Mouse (Mus musculus): ENCODE measurements around the gene Gm7168. TPM values are rescaled to one million over a fixed set of nuclear protein-coding genes. Genes with fewer than 3 reads are reported as not detected.
"Not testable (repeated sequence)": the region's sequence is repeated elsewhere in the genome, so short reads cannot be mapped to it uniquely, and the experiment has no call there.

Gene Gm7168
- polyA plus RNA-seq (2015; fragmentation: Nextera tagmentation; extraction: Ambion mirVana) = not detected in 2 replicates

DNA sequence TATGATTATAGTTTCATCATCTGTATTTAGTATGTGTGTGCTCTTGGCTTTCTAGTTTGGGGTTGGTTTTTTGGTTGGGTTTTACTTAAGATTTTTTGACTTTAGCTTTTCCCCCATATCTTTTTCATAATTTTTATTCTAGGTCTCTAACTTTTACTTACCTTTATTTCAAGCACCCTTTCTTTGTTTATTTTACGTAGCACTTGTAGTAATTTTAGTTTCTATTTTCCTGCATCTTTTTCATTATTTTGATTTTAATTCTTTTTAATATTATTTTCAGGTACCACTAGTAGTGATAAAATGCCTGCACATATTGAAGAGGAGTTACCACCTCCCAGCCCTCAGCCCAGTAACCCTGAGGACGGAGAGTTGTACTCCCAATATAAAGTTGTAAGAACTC lies at the start of gene Gm7168:
TSS of gene Gm7168 (plus strand) at position 301 of the 400 bp plus-strand sequence.
- H3K4me2 ChIP-seq (replicated peaks); H3K4me3 ChIP-seq; H3K9me3 ChIP-seq; H3K9ac ChIP-seq (replicated peaks); H3K27ac ChIP-seq (replicated peaks); ATAC-seq (replicated peaks); H3K4me1 ChIP-seq; H3K27me3 ChIP-seq; H3K36me3 ChIP-seq: not testable (repeated sequence)
- WGBS = 89% methylated on average over 1 of the region's 2 CpGs

DNA sequence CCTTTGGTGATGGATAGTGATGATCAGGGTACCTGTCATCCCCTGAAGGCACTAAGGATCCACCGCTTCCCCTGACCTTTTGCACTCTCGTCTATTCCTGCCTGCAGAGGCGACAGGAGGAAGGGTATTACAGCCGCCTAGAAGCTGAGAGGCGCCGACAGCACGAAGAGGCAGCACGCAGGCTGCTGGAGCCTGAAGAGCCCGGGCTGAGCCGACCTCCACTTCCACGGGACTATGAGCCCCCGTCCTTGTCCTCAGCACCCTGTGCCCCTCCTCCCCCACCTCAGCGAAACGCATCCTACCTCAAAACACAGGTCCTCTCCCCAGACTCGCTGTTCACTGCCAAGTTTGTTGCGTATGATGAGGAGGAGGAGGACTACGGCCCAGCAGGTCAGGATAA lies 49.3 kb upstream of the Gm7168 start:
- peaks cover 61% of the 10 kb centered on the region for H3K36me3 ChIP-seq
- H3K9me3 ChIP-seq = no peaks in the 10 kb centered on the region
- no peak overlapping the region for H3K27ac ChIP-seq (replicated peaks)
- H3K4me2 ChIP-seq (replicated peaks) = no peak overlapping the region
- no peak overlapping the region for H3K9ac ChIP-seq (replicated peaks)
- peak; percentile 58; the same call in 1 of the 2 replicates for ATAC-seq (replicated peaks)
- WGBS = 93% methylated on average over 17 of the region's 17 CpGs
- H3K4me1 ChIP-seq = no peaks in the 10 kb centered on the region
- H3K27me3 ChIP-seq = no peaks in the 10 kb centered on the region
- no peak overlapping the region for H3K4me3 ChIP-seq

DNA sequence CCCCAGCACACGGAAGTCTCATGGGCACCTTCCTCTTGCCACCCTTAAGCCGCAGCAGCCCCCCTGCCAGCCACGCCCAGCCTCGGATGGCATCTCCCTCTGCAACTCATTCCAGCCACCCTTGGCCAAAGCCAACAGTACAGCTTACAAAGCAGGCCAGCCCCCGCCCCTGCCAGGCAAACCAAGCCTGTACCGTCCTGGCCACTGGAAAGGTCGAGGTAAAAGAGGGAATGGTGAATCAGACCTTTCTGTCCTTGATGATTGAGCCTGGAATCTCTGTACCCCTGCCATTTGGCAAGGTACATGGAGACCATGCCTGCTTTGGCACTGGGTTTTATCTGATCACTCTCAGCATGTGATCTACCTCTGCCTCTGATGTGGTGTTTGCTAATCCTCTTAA lies 48.9 kb upstream of the Gm7168 start:
- Histone ChIP-seq H3K4me2 (replicated peaks) (no peak overlapping the region), H3K36me3 (peaks cover 64% of the 10 kb centered on the region), H3K27ac (replicated peaks) (no peak overlapping the region), H3K9ac (replicated peaks) (no peak overlapping the region), H3K9me3 (no peaks in the 10 kb centered on the region), H3K27me3 (no peaks in the 10 kb centered on the region), H3K4me1 (no peaks in the 10 kb centered on the region), H3K4me3 (no peak overlapping the region)
- 89% methylated on average over 7 of the region's 7 CpGs for WGBS
- ATAC-seq (replicated peaks) = 0 out of 2 replicates have a peak, but pooled peaks have one; percentile 13

- WGBS = 93% methylated on average over 8 of the region's 8 CpGs
- H3K9ac ChIP-seq (replicated peaks) = no peak overlapping the region
- no peak for ATAC-seq (replicated peaks)
- no peaks in the 10 kb centered on the region for H3K27me3 ChIP-seq
- H3K9me3 ChIP-seq = no peaks in the 10 kb centered on the region
- H3K4me2 ChIP-seq (replicated peaks) = no peak overlapping the region
- no peak overlapping the region for H3K27ac ChIP-seq (replicated peaks)
- no peak overlapping the region for H3K4me3 ChIP-seq
- peaks cover 68% of the 10 kb centered on the region for H3K36me3 ChIP-seq
- no peaks in the 10 kb centered on the region for H3K4me1 ChIP-seq
These were observed 44.4 kb upstream of the Gm7168 start for GRCm38 (mm10) chr17:13903793-13904192.

GRCm38 (mm10) chr17:13907082-13907481 lies 41.1 kb upstream of the Gm7168 start:
- no peak for ATAC-seq (replicated peaks)
- no peaks in the 10 kb centered on the region for H3K27me3 ChIP-seq
- peaks cover 45% of the 10 kb centered on the region for H3K36me3 ChIP-seq
- H3K4me2 ChIP-seq (replicated peaks) = no peak overlapping the region
- no peaks in the 10 kb centered on the region for H3K9me3 ChIP-seq
- WGBS = 95% methylated on average over 5 of the region's 5 CpGs
- H3K4me3 ChIP-seq = no peak overlapping the region
- H3K4me1 ChIP-seq = no peaks in the 10 kb centered on the region
- H3K27ac ChIP-seq (replicated peaks) = no peak overlapping the region
- H3K9ac ChIP-seq (replicated peaks) = no peak overlapping the region

GRCm38 (mm10) chr17:13907681-13908080 lies 40.5 kb upstream of the Gm7168 start:
- no peak for ATAC-seq (replicated peaks)
- Histone ChIP-seq H3K9ac (replicated peaks) (no peak overlapping the region), H3K4me3 (no peak overlapping the region), H3K27me3 (no peaks in the 10 kb centered on the region), H3K4me2 (replicated peaks) (no peak overlapping the region), H3K36me3 (peaks cover 43% of the 10 kb centered on the region), H3K9me3 (no peaks in the 10 kb centered on the region), H3K4me1 (no peaks in the 10 kb centered on the region), H3K27ac (replicated peaks) (no peak overlapping the region)
- 96% methylated on average over 1 of the region's 1 CpGs for WGBS

DNA sequence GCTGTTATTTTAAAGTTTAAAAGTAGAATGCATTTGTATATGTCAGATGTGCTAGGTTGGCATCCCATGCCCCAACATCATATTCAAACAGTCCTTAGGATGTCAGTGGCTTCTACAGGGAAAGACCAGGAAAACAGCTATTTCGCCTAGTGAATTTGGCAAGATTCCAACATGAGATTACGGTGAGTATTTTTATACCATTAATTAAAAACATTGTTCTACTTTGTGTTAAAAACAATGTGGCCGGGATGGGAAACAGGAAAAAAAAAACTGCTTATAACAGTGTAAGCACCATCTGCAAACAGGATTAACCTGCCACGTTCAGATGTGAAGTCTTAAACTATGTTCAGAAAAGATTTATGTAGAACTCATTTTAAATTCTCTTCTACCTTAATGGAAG lies 34.2 kb upstream of the Gm7168 start:
- 30% methylated on average over 4 of the region's 4 CpGs for WGBS
- Histone ChIP-seq H3K9ac (replicated peaks) (no peak overlapping the region), H3K27ac (replicated peaks) (no peak overlapping the region), H3K36me3 (0 out of 2 replicates have a peak, but pooled peaks cover 3% of the 10 kb centered on the region), H3K4me1 (no peaks in the 10 kb centered on the region), H3K9me3 (no peaks in the 10 kb centered on the region), H3K4me3 (no peak overlapping the region), H3K27me3 (no peaks in the 10 kb centered on the region), H3K4me2 (replicated peaks) (no peak overlapping the region)
- no peak for ATAC-seq (replicated peaks)

- no peak overlapping the region for H3K27ac ChIP-seq (replicated peaks)
- WGBS = 79% methylated on average over 4 of the region's 4 CpGs
These were observed 33.6 kb upstream of the Gm7168 start for GRCm38 (mm10) chr17:13914531-13914930.

DNA sequence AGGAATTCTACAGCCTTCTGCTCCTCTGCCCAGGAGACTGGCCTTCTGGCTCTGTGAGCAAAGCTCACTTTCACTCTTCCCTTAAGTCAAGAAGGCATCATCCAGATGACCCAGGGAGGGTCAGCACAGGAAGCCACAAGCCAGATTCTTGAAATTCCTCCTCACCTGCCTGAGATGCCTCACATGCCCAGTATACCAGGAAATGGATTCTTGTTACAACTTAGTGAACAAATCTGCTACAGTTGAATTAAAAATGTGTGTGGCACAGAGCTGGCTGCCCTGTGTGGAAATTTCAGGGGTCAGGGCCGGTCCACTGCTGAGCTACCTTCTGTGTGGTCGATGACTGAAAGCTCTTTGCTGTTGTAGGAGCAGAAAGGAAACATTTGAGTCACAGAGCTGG lies 27.4 kb upstream of the Gm7168 start:
- Histone ChIP-seq H3K9me3 (no peaks in the 10 kb centered on the region), H3K27me3 (no peaks in the 10 kb centered on the region), H3K4me3 (no peak overlapping the region), H3K27ac (replicated peaks) (no peak overlapping the region), H3K4me2 (replicated peaks) (no peak overlapping the region), H3K36me3 (no peaks in the 10 kb centered on the region), H3K9ac (replicated peaks) (no peak overlapping the region), H3K4me1 (0 out of 2 replicates have a peak, but pooled peaks cover 3% of the 10 kb centered on the region)
- WGBS = 88% methylated on average over 2 of the region's 2 CpGs
- ATAC-seq (replicated peaks) = no peak

More at GRCm38 (mm10) chr17:13914531-13914930, 33.6 kb upstream of the Gm7168 start:
- Histone ChIP-seq H3K36me3 (0 out of 2 replicates have a peak, but pooled peaks cover 2% of the 10 kb centered on the region), H3K9ac (replicated peaks) (no peak overlapping the region), H3K4me2 (replicated peaks) (no peak overlapping the region), H3K9me3 (no peaks in the 10 kb centered on the region), H3K4me3 (no peak overlapping the region), H3K4me1 (no peaks in the 10 kb centered on the region), H3K27me3 (no peaks in the 10 kb centered on the region)
- no peak for ATAC-seq (replicated peaks)

GRCm38 (mm10) chr17:13923418-13923817 lies 24.8 kb upstream of the Gm7168 start:
- no peak overlapping the region for H3K4me3 ChIP-seq
- no peak overlapping the region for H3K27ac ChIP-seq (replicated peaks)
- H3K4me2 ChIP-seq (replicated peaks) = no peak overlapping the region
- H3K4me1 ChIP-seq = 0 out of 2 replicates have a peak, but pooled peaks cover 3% of the 10 kb centered on the region
- no peaks in the 10 kb centered on the region for H3K36me3 ChIP-seq
- no peak overlapping the region for H3K9ac ChIP-seq (replicated peaks)
- ATAC-seq (replicated peaks) = no peak
- no peaks in the 10 kb centered on the region for H3K9me3 ChIP-seq
- no peaks in the 10 kb centered on the region for H3K27me3 ChIP-seq
- 82% methylated on average over 2 of the region's 2 CpGs for WGBS

GRCm38 (mm10) chr17:13924588-13924987 lies 23.6 kb upstream of the Gm7168 start:
- WGBS = 98% methylated on average over 2 of the region's 2 CpGs
- no peak for ATAC-seq (replicated peaks)
- Histone ChIP-seq H3K4me1 (0 out of 2 replicates have a peak, but pooled peaks cover 3% of the 10 kb centered on the region), H3K9ac (replicated peaks) (no peak overlapping the region), H3K27ac (replicated peaks) (no peak overlapping the region), H3K9me3 (no peaks in the 10 kb centered on the region), H3K4me2 (replicated peaks) (no peak overlapping the region), H3K4me3 (no peak overlapping the region), H3K27me3 (no peaks in the 10 kb centered on the region), H3K36me3 (no peaks in the 10 kb centered on the region)

DNA sequence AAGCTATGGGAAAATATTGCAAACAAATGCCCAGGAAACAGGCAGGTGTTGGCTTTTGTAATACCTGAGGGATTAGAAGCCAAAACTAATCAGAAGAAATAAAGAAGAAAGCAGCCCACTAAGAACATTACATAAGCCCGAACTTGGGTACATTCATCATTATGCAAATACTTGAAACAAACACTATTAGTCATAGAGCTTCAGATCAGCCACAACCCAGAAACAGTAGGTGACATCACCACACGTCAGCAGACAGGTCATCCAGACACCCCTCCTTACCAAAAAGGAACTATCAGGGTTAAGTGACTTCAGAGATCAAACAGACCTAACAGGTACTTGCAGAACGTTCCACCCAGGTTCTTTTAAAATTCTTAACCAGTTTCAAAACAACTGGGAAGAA lies 22.2 kb upstream of the Gm7168 start:
- H3K36me3 ChIP-seq = no peaks in the 10 kb centered on the region
- no peak overlapping the region for H3K4me3 ChIP-seq
- no peak for ATAC-seq (replicated peaks)
- no peaks in the 10 kb centered on the region for H3K27me3 ChIP-seq
- H3K9ac ChIP-seq (replicated peaks) = no peak overlapping the region
- H3K9me3 ChIP-seq = no peaks in the 10 kb centered on the region
- WGBS = 66% methylated on average over 3 of the region's 3 CpGs
- no peak overlapping the region for H3K27ac ChIP-seq (replicated peaks)
- 0 out of 2 replicates have a peak, but pooled peaks cover 3% of the 10 kb centered on the region for H3K4me1 ChIP-seq
- H3K4me2 ChIP-seq (replicated peaks) = no peak overlapping the region

- H3K4me2 ChIP-seq (replicated peaks) = no peak overlapping the region
- no peak for ATAC-seq (replicated peaks)
- H3K27ac ChIP-seq (replicated peaks) = no peak overlapping the region
- WGBS = 88% methylated on average over 9 of the region's 9 CpGs
- no peaks in the 10 kb centered on the region for H3K36me3 ChIP-seq
- H3K27me3 ChIP-seq = no peaks in the 10 kb centered on the region
- no peak overlapping the region for H3K9ac ChIP-seq (replicated peaks)
- no peaks in the 10 kb centered on the region for H3K4me1 ChIP-seq
- H3K4me3 ChIP-seq = no peak overlapping the region
- no peaks in the 10 kb centered on the region for H3K9me3 ChIP-seq
These were observed 17.8 kb upstream of the Gm7168 start for GRCm38 (mm10) chr17:13930421-13930820.
